11 mouse cellular contexts compared by ENCODE assay signal in genomic region chr11:12039098-12039497, GRCm38 (mm10). TPM values are rescaled to one million over a fixed set of nuclear protein-coding genes. Genes with fewer than 3 reads are reported as not detected.
DNase-seq lines count a peak whose midpoint lies in the region; ATAC-seq lines count a peak whose summit lies in the region.
"Had no signal": no experiment of that assay in that cellular context is flagged by ENCODE, and none has a peak within 500 bp of the region (broad histone marks: within the 10 kb centered on the region; RNA-seq: fewer than 3 reads in every experiment).

No protein-coding gene starts in this region.

- ATAC-seq in heart, embryonic 14.5 days (ENCODE audit: insufficient number of reproducible peaks, insufficient read depth, low FRiP score, low read depth) = no peak
- ATAC-seq in limb, embryonic 12.5 days (ENCODE audit: insufficient number of reproducible peaks, insufficient read depth, low FRiP score, low TSS enrichment, low read depth) = peak; percentile 17; the same call in 1 of the 2 replicates

- no peak for DNase-seq in heart, postnatal 36 days
- DNase-seq in testis, postnatal 10 days (ENCODE audit: low spot score) = peak; percentile 46
- DNase-seq in testis, postnatal 14 days (ENCODE audit: low spot score) = no peak
- DNase-seq in left cerebral cortex, adult 11 months (ENCODE audit: low spot score) = no peak
- no peak for DNase-seq in cerebellum, adult 9-11 months
- no peak for DNase-seq in gastrocnemius, adult 18-20 months (ENCODE audit: low spot score)
- DNase-seq: adrenal gland, adult 8-10 months; layer of hippocampus, postnatal 36 days had no signal

- H3K9ac ChIP-seq in heart, embryonic 14.5 days (ENCODE audit: low read length) = 0 out of 2 replicates have a peak overlapping the region, but pooled peaks have one; percentile 98
- no peak overlapping the region for H3K9ac ChIP-seq in limb, embryonic 12.5 days (replicated peaks)

- peak overlapping the region in 1 of 2 experiments; percentile 39; a peak in 1 of 4 replicates for H3K27ac ChIP-seq in heart, embryonic 14.5 days (replicated peaks in 1 of 2; ENCODE audit: control insufficient read depth in 1 of 2, insufficient read depth in 1 of 2, low read depth in 2 of 2, low read length in 2 of 2)
- H3K27ac ChIP-seq in limb, embryonic 12.5 days = peak overlapping the region; percentile 97

- H3K36me3 ChIP-seq in heart, embryonic 14.5 days (ENCODE audit: control insufficient read depth, insufficient read depth, low read length) = 0 out of 2 replicates have a peak, but pooled peaks cover 6% of the 10 kb centered on the region
- no peaks in the 10 kb centered on the region for H3K36me3 ChIP-seq in limb, embryonic 12.5 days

- no peak overlapping the region for H3K4me3 ChIP-seq in heart, embryonic 14.5 days (ENCODE audit: control insufficient read depth in 1 of 2, insufficient read depth in 1 of 2, low read depth in 1 of 2, low read length in 2 of 2)
- H3K4me3 ChIP-seq in limb, embryonic 12.5 days (replicated peaks) = no peak overlapping the region
- H3K4me3 ChIP-seq: myocyte had no signal

- 21% methylated on average over 3 of the region's 3 CpGs for WGBS in heart, embryonic 14.5 days
- WGBS in limb, embryonic 12.5 days = 20% methylated on average over 3 of the region's 3 CpGs

- peaks cover 78% of the 10 kb centered on the region for H3K27me3 ChIP-seq in heart, embryonic 14.5 days (ENCODE audit: control insufficient read depth, insufficient read depth, low read length)
- H3K27me3 ChIP-seq in limb, embryonic 12.5 days = peaks cover 83% of the 10 kb centered on the region

- H3K4me2 ChIP-seq in heart, embryonic 14.5 days (ENCODE audit: low read length) = peak overlapping the region; percentile 73
- H3K4me2 ChIP-seq in limb, embryonic 12.5 days = peak overlapping the region; percentile 59; the same call in 1 of the 2 replicates

- peaks cover 0 to 7% of the 10 kb centered on the region in 2 experiments; a peak in 2 of 4 replicates for H3K4me1 ChIP-seq in heart, embryonic 14.5 days (ENCODE audit: control insufficient read depth in 2 of 2, insufficient read depth in 2 of 2, low read length in 2 of 2)
- H3K4me1 ChIP-seq in limb, embryonic 12.5 days (replicated peaks) = no peaks in the 10 kb centered on the region; the same call in 1 of the 2 replicates

- H3K9me3 ChIP-seq in heart, embryonic 14.5 days (ENCODE audit: control insufficient read depth, low read length) = no peaks in the 10 kb centered on the region
- no peaks in the 10 kb centered on the region for H3K9me3 ChIP-seq in limb, embryonic 12.5 days

- intact Hi-C loops in heart, postnatal 36 days (cut with DNase I) = loop anchor here (5.0 kb wide), 1 partner anchor 57 kb away; no protein-coding TSS in a partner anchor

RNA-seq across cellular contexts. Expression of gene Grb10, which starts 0.6 kb away (rescaled TPM):
- 272 and 330 TPM in 2 replicates for polyA plus RNA-seq in heart, embryonic 14.5 days (2014; fragmentation: Nextera tagmentation; extraction: Ambion mirVana)
- total RNA-seq in heart, postnatal 36 days (2021) = 100 to 1,000 TPM in 1 of 2 experiments, 10 to 100 TPM in 1; 66.6 to 110 TPM
- polyA plus RNA-seq in limb, embryonic 12.5 days (2016; fragmentation: Nextera tagmentation; extraction: Ambion mirVana) = 546 and 599 TPM in 2 replicates
- 10 to 100 TPM; 26.6 to 36.9 TPM for total RNA-seq in gastrocnemius, adult 18-20 months (2021)
